Mouse (Mus musculus): ENCODE measurements around the gene Tpm1. TPM values are rescaled to one million over a fixed set of nuclear protein-coding genes. Genes with fewer than 3 reads are reported as not detected.

Gene Tpm1
- polyA plus RNA-seq, 1 experiment from 2014 or later, result 136 TPM

DNA sequence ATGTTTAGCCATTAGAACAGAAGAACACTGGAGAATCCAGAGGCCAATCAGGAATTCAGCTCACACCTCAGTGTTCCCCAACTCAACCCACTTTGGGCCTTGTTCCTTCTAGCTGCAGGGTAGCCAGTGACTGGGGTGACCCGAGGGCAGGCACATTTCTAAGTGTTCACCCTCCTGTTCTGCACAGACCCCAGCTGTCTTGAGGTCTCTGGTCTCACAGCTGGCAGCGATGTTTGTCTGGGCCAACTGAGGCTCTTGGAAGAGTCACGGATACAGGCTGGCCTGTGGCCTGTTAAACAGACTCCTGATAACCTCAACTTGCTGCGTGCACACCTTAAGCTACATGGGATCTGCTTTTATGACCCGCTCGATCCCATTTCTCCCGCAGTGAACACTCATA, 23.1 kb downstream of the Tpm1 start:
- H3K9me3 ChIP-seq (replicated peaks), result no peaks in the 10 kb centered on the region
- H3K36me3 ChIP-seq (replicated peaks), result peaks cover 94% of the 10 kb centered on the region
- H3K4me2 ChIP-seq, result peak overlapping the region; percentile 69
- H3K27ac ChIP-seq (replicated peaks), result peak overlapping the region; percentile 96
- H3K4me1 ChIP-seq (replicated peaks), result peaks cover 41% of the 10 kb centered on the region
- WGBS (ENCODE audit: insufficient replicate concordance), result 86% methylated on average over 7 of the region's 7 CpGs
- H3K4me3 ChIP-seq (replicated peaks), result no peak overlapping the region
- ATAC-seq (ENCODE audit: insufficient read depth), result no peak
- peak overlapping the region; percentile 53; the same call in 1 of the 2 replicates for H3K9ac ChIP-seq
- no peaks in the 10 kb centered on the region for H3K27me3 ChIP-seq

DNA sequence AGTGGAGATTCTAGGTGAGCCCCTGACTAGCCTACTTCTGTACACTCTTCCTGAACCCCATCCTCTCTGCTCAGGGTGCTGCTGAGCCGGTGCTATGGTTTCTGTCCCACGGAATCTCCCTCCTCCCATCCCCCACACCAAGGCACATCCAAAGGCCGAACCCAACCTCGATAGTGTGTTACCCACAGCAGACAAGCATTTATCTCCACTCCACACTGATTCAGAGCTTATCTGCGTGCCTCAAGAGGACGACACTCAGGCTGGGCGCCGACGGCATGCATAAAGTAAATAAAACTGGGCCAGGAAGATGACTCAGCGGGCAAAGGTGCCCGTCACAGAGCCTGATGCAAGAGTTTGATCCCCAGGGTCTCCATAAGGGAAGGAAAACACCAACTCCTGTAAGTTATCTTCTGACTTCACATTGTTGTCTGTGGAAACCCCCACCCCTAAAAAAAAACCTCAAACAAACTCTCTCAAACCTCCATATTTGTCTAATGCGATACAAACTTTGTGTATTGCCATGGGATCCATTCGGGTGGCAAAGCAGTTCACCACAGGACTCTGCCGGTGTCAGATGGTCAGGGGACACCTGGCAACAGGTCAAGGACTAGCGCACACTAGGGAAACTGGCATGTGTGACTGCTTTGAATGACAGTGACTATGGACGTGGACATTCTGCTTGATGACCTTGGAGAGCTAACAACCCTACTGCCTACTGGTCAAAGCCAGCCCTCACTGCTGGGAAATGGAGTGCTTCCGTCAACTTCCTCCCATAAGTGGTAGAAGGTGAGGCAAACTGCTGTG, 24.1 kb downstream of the Tpm1 start:
- Histone ChIP-seq H3K4me3 (replicated peaks) (peak overlapping the region; percentile 28), H3K4me1 (replicated peaks) (peaks cover 49% of the 10 kb centered on the region), H3K36me3 (replicated peaks) (peaks cover 87% of the 10 kb centered on the region), H3K9ac (peak overlapping the region; percentile 53), H3K9me3 (replicated peaks) (no peaks in the 10 kb centered on the region), H3K27me3 (no peaks in the 10 kb centered on the region), H3K4me2 (peak overlapping the region; percentile 69), H3K27ac (replicated peaks) (peak overlapping the region; percentile 96)
- 22% methylated on average over 17 of the region's 17 CpGs for WGBS (ENCODE audit: insufficient replicate concordance)
- peak; percentile 98 for ATAC-seq (ENCODE audit: insufficient read depth)

DNA sequence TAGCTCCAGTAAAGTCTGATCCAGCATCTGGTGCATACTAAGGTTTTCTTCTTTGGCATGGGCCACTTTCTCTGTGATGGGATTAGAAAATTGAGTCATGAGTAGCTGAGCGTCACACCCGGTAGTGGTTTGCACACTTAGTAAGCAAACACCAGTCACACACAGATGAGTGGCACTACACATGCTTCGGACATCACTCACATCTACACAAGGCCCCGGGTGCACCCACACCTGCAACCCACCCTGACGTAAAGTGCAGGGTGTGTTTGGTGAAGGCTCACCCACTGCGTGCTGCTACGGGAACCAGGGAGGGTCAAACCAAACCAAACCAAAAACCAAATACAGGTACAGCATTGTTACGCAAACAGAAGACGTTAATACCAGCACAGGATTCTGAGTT, 25.8 kb downstream of the Tpm1 start:
- no peak for ATAC-seq (ENCODE audit: insufficient read depth)
- Histone ChIP-seq H3K27ac (replicated peaks) (0 out of 2 replicates have a peak overlapping the region, but pooled peaks have one; percentile 96), H3K9ac (no peak overlapping the region), H3K4me2 (no peak overlapping the region), H3K4me1 (replicated peaks) (peaks cover 61% of the 10 kb centered on the region), H3K4me3 (replicated peaks) (no peak overlapping the region), H3K27me3 (no peaks in the 10 kb centered on the region), H3K9me3 (replicated peaks) (no peaks in the 10 kb centered on the region), H3K36me3 (replicated peaks) (peaks cover 70% of the 10 kb centered on the region)
- WGBS (ENCODE audit: insufficient replicate concordance), result 91% methylated on average over 9 of the region's 9 CpGs

DNA sequence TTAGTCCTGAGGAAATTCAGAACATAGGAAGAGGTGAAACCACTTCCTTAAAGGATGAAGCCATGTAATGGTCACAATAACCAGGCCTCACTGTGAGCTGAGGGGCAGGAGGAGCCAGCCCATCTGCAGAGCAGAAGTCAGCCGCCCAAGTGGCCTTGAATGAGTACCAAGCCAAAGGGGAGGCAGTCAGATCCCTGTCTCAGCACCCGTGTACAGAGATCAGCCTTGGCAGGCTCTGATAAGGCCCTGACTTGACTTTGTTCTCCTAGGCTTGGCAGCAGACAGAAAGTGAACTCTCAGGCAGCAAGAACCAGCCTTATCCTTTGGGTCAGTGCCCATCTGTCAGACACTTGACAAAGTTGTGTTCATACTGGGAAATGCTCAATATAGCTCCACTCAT, 29.1 kb downstream of the Tpm1 start:
- Histone ChIP-seq H3K4me3 (replicated peaks) (no peak overlapping the region), H3K27ac (replicated peaks) (peak overlapping the region; percentile 70), H3K27me3 (no peaks in the 10 kb centered on the region), H3K9me3 (replicated peaks) (no peaks in the 10 kb centered on the region), H3K9ac (no peak overlapping the region), H3K36me3 (replicated peaks) (peaks cover 40% of the 10 kb centered on the region), H3K4me1 (replicated peaks) (peaks cover 63% of the 10 kb centered on the region), H3K4me2 (no peak overlapping the region)
- peak; percentile 58 for ATAC-seq (ENCODE audit: insufficient read depth)
- 0% methylated on average over 2 of the region's 2 CpGs for WGBS (ENCODE audit: insufficient replicate concordance)

DNA sequence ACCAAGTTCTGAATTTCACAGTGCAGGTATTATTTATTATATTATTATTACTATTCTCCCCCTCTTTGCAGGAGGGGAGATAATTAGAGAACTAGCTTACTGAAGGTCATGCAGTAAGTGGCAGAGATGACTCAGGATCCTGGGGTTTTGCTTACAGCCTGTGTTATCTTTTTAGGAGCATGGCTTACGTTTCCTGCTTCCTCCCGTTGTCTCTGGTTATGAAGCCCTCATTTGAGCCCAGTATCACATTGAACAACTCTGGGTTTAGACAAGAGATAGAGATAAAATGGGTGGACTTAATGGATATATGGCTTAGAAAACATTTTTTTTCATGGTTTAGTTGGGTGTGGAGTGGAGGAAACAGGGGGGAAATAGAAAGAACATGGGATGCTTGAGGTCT, 35.7 kb downstream of the Tpm1 start:
- Histone ChIP-seq H3K36me3 (replicated peaks) (no peaks in the 10 kb centered on the region), H3K4me2 (no peak overlapping the region; the same call in 1 of the 2 replicates), H3K4me1 (replicated peaks) (peaks cover 52% of the 10 kb centered on the region), H3K9me3 (replicated peaks) (no peaks in the 10 kb centered on the region), H3K27ac (replicated peaks) (peak overlapping the region; percentile 59; the same call in 1 of the 2 replicates), H3K4me3 (replicated peaks) (no peak overlapping the region), H3K9ac (no peak overlapping the region), H3K27me3 (no peaks in the 10 kb centered on the region)
- ATAC-seq (ENCODE audit: insufficient read depth), result peak; percentile 72
- 5% methylated on average over 2 of the region's 2 CpGs for WGBS (ENCODE audit: insufficient replicate concordance)

DNA sequence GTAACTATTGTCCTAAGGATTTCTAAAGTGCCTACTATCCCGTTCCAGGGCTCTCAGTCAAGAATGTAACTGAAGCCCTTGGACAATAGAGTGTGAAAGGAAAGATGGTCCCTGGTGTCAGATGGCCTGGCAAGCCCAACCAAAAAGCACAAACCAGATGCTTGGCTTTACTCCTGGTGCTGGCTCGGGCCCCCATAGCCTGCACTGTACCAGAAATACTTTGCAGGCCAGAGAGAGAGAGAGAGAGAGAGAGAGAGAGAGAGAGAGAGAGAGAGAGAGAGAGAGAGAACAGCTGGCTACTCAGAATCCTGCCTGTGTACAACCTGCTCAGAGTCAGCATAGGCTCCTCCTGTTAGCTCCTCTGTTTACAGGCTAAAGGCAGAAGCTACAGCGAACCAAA, 36.7 kb downstream of the Tpm1 start:
- Histone ChIP-seq H3K4me2 (no peak overlapping the region), H3K27me3 (no peaks in the 10 kb centered on the region), H3K27ac (replicated peaks) (peak overlapping the region; percentile 59), H3K9ac (no peak overlapping the region), H3K4me3 (replicated peaks) (no peak overlapping the region), H3K4me1 (replicated peaks) (peaks cover 52% of the 10 kb centered on the region), H3K36me3 (replicated peaks) (no peaks in the 10 kb centered on the region), H3K9me3 (replicated peaks) (no peaks in the 10 kb centered on the region)
- 55% methylated on average over 3 of the region's 3 CpGs for WGBS (ENCODE audit: insufficient replicate concordance)
- ATAC-seq (ENCODE audit: insufficient read depth), result no peak

DNA sequence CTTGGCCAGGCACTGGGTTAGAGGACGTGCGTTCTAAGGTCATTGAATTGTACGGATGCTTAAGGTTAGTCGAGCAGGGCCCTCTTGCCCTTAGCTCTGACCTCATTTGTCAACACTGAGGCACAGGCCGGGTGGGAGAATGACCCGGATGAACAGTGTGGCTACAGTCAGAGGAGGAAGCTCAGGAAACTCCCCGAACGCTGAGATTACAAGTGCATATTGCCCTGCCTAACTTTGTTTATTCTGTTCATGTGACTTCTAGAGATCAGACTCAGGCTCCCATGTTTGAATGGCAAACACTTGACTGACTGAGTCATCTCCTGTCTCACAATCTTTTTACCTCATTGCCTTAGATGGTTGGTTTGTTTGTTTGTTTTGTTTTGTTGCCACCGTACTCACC, 37.7 kb downstream of the Tpm1 start:
- ATAC-seq (ENCODE audit: insufficient read depth), result no peak

DNA sequence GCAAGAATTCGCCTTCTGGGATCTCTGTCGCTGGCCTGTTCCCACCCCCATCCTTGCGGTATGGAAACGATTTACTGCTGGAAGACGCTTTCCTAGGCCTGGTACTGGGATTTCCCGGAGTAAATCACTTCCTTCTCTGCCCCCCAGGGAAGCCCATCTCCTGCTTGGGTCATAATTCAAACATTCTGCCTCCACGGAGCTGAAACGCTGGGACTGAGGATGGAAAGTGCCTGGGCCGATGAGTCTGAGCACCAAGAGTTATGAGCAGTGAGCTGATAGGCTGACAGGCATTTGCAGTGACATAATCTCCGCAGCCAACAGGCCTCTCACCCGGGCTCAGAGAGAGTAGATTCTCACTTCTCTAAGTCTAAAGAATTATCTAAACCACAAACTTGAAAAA, 40.4 kb downstream of the Tpm1 start:
- Histone ChIP-seq H3K9ac (no peak overlapping the region), H3K4me1 (replicated peaks) (peaks cover 42% of the 10 kb centered on the region), H3K4me2 (no peak overlapping the region), H3K27ac (replicated peaks) (no peak overlapping the region), H3K36me3 (replicated peaks) (no peaks in the 10 kb centered on the region), H3K27me3 (no peaks in the 10 kb centered on the region; the same call in 1 of the 2 replicates), H3K9me3 (replicated peaks) (no peaks in the 10 kb centered on the region), H3K4me3 (replicated peaks) (no peak overlapping the region)
- 61% methylated on average over 11 of the region's 11 CpGs for WGBS (ENCODE audit: insufficient replicate concordance)
- no peak for ATAC-seq (ENCODE audit: insufficient read depth)

More for the DNA sequence above, 37.7 kb downstream of the Tpm1 start:
- 51% methylated on average over 9 of the region's 9 CpGs for WGBS (ENCODE audit: insufficient replicate concordance)
- Histone ChIP-seq H3K9ac (no peak overlapping the region), H3K4me3 (replicated peaks) (no peak overlapping the region), H3K9me3 (replicated peaks) (no peaks in the 10 kb centered on the region), H3K4me2 (no peak overlapping the region), H3K27me3 (no peaks in the 10 kb centered on the region; the same call in 1 of the 2 replicates), H3K27ac (replicated peaks) (no peak overlapping the region), H3K4me1 (replicated peaks) (peaks cover 50% of the 10 kb centered on the region), H3K36me3 (replicated peaks) (no peaks in the 10 kb centered on the region)

DNA sequence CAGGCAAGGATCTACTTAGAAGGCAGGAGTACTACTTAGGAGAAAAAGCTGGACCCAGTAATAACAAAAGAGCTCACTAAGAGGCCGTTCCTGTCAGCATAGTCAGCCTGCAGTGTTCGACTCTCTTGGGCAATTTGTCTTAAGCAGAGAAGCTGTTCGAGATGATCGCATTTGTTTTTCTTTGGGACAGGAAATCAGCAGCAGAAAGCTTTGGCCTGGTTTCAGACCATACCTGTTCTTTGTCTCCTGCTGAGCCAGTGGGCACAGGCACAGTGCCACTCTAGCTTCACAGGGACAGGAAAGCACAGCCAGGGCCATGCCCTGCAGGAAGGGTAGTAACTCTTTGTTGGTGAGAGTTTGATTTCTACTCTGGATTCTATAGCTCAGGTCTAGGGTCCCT, 42.8 kb downstream of the Tpm1 start:
- 75% methylated on average over 4 of the region's 4 CpGs for WGBS (ENCODE audit: insufficient replicate concordance)
- Histone ChIP-seq H3K4me2 (no peak overlapping the region), H3K27me3 (no peaks in the 10 kb centered on the region; the same call in 1 of the 2 replicates), H3K4me3 (replicated peaks) (no peak overlapping the region), H3K36me3 (replicated peaks) (no peaks in the 10 kb centered on the region), H3K27ac (replicated peaks) (no peak overlapping the region), H3K9ac (no peak overlapping the region), H3K4me1 (replicated peaks) (peaks cover 22% of the 10 kb centered on the region), H3K9me3 (replicated peaks) (no peaks in the 10 kb centered on the region)
- no peak for ATAC-seq (ENCODE audit: insufficient read depth)

DNA sequence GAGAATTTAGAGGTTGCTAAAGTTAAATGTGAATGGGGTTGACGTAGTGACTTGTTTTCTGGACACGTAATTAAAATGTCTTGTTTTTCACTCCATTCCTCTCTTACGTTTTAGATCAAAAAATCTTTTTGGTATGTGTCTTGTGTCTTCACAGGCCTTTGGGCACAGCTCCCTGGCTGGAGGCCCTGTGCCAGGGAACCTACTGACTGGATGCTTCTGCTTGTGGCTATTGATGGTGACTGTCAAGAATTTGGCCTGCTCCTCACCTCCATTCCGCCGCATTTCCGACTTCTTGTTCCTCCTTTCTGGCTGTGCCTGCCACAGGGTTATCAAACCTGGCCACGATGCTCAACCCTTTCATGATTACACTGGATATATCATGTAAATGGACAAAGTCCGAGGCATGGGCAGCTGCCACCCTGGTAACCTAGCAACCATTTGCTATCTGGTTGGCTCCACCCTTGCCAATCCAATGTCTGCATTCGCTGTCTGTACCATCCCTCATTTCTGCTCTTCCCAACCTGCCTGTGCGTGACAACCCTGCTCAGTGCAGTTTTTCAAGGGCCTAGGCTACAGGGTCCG, 44.0 kb downstream of the Tpm1 start:
- Histone ChIP-seq H3K36me3 (replicated peaks) (no peaks in the 10 kb centered on the region), H3K9ac (no peak overlapping the region), H3K27ac (replicated peaks) (no peak overlapping the region), H3K4me3 (replicated peaks) (no peak overlapping the region), H3K27me3 (no peaks in the 10 kb centered on the region; the same call in 1 of the 2 replicates), H3K4me2 (no peak overlapping the region), H3K4me1 (replicated peaks) (peaks cover 21% of the 10 kb centered on the region), H3K9me3 (replicated peaks) (no peaks in the 10 kb centered on the region)
- ATAC-seq (ENCODE audit: insufficient read depth), result peak; percentile 51
- 66% methylated on average over 11 of the region's 11 CpGs for WGBS (ENCODE audit: insufficient replicate concordance)

DNA sequence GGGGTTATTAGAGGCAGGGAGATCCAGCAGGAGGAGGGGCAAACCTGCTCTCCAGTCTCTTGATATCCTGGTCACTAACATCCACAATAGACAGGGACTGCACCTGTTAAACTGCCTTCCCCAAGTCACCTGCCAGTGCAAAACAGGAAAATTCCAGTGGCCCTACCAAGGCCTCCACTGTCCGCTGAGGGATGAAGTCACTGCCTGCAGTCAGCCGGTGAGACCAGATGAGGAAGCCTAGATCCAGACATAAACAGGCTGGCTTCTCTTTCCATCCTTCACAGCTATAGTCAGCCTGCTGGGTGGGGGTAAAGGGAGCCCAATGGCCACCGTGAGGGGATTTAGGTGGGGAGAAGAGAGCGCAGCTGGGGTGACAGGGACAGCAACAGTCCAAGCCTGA, 45.5 kb downstream of the Tpm1 start:
- Histone ChIP-seq H3K4me1 (replicated peaks) (peaks cover 21% of the 10 kb centered on the region), H3K4me2 (no peak overlapping the region), H3K4me3 (replicated peaks) (no peak overlapping the region), H3K9ac (no peak overlapping the region), H3K27me3 (no peaks in the 10 kb centered on the region; the same call in 1 of the 2 replicates), H3K27ac (replicated peaks) (no peak overlapping the region), H3K9me3 (replicated peaks) (no peaks in the 10 kb centered on the region), H3K36me3 (replicated peaks) (no peaks in the 10 kb centered on the region)
- 70% methylated on average over 4 of the region's 4 CpGs for WGBS (ENCODE audit: insufficient replicate concordance)
- no peak for ATAC-seq (ENCODE audit: insufficient read depth)
